Mouse (Mus musculus): ENCODE measurements around the gene Zfp983. TPM values are rescaled to one million over a fixed set of nuclear protein-coding genes. Genes with fewer than 3 reads are reported as not detected.

Zfp983 gene
- total RNA-seq, 2 experiments from 2014 or later = 3.2 to 4.4 TPM

Other genes with a start within 250 kb of the Zfp983 start
- gene Zfp54, start 227.4 kb upstream of the Zfp983 start, total RNA-seq (2021) = 1 to 10 TPM in 1 of 2 experiments, under 1 TPM in 1; 0.91 to 1.1 TPM
- 1 to 10 TPM; 4.9 to 5.6 TPM for gene Zfp51, start 200.2 kb upstream of the Zfp983 start, total RNA-seq (2021)
- 1 to 10 TPM; 2.9 to 3.4 TPM for gene Zfp53, start 161.6 kb upstream of the Zfp983 start, total RNA-seq (2021)
- 1 to 10 TPM; 4.6 to 4.9 TPM for gene Zfp52, start 115.1 kb upstream of the Zfp983 start, total RNA-seq (2021)
- 10 to 100 TPM; 10.1 to 10.4 TPM for gene Zfp948, start 83.6 kb upstream of the Zfp983 start, total RNA-seq (2021)
- 1 to 10 TPM; 4.3 to 5.2 TPM for gene Gm10226, start 41.2 kb downstream of the Zfp983 start, total RNA-seq (2021)
- 1 to 10 TPM; 4.7 to 5.2 TPM for gene Zfp760, start 57.1 kb downstream of the Zfp983 start, total RNA-seq (2021)
- gene Zfp229, start 80.2 kb downstream of the Zfp983 start, total RNA-seq (2021) = 10 to 100 TPM in 1 of 2 experiments, 1 to 10 TPM in 1; 6.7 to 11.1 TPM
- gene Zfp820, start 195.1 kb downstream of the Zfp983 start, total RNA-seq (2021) = 1 to 10 TPM; 4.4 to 5.1 TPM